Mouse (Mus musculus): ENCODE data around the gene Slc7a15. TPM values are rescaled to one million over a fixed set of nuclear protein-coding genes. Genes with fewer than 3 reads are reported as not detected.

Gene Slc7a15
- polyA plus RNA-seq, 1 experiment from 2014 or later = 0.06 TPM

DNA sequence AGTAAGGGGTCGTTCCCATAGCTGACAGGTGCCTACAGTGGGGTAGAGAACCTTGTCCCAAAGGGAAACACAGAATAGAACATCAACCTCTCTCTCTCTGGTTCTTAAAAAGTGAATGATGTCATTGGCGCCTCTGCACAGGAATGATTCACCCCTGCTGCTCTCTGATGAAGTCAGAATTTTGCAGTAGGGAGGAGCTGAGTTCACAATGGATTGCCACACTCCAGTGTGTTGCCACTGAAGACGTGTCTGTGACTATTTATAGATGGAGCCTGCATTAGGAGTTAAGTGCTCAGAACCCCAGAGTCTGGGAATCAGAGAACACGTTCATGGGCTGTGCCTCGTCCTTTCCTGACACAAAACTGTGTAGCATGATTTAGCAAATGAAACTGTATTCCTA lies 89.2 kb downstream of the Slc7a15 start:
- H3K27me3 ChIP-seq = no peaks in the 10 kb centered on the region
- ATAC-seq (peak; percentile 61), DNase-seq (ENCODE audit: low read depth, low spot score) (no peak)
- TF ChIP-seq CTCF (IDR thresholded peaks at IDR 0.05) = no peak
- POLR2A ChIA-PET = interaction anchor here (1.1 kb wide), 1 partner anchor 10 kb away, joined by 4 read pairs; the partner anchor contains the start of gene Rhob
- CTCF ChIA-PET = interaction anchor here (1.0 kb wide), 1 partner anchor 11 kb away, joined by 4 read pairs; no protein-coding TSS in a partner anchor
- in situ Hi-C loops (cut with MboI; ENCODE audit: low pct_unique_long_range_greater_than_20kb) = no loop called here

DNA sequence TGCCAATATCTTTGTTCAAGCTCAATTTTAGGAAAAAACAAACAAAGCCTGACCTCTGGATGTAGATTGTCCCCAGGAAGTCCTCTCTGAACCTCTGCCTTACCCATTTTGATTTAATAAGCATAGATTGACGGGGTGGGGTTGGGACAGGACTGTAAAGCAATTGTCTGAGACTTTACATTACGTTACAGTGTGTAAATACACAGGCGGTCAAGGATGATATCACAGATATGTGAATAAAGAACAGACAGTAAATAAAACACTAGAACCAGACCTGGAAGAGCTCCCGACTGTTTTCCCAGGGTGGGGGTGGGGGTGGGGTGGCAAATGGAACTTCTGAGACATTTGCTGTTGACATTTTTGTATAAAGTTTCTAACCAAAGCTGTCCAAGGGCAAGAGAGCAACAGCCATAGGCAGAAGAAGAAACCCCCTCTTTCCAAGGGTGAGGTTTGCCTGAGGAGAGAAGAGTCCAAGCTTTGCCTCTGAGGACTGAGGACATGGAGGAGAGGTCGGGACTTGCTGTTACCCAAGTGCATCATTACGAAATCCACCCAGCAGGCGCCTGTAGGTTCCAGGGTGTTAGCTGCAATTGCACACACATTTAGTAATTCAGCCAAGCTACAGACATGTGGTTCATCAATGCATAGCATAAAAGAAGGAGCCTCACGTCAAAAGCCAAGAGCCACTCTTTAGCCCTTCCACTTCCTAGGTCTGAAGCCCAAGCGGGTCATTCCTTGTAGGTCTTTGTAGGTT lies 91.7 kb downstream of the Slc7a15 start:
- in situ Hi-C loops (cut with MboI; ENCODE audit: low pct_unique_long_range_greater_than_20kb) = no loop called here
- TF ChIP-seq CTCF (IDR thresholded peaks at IDR 0.05) = no peak
- ATAC-seq (no peak), DNase-seq (ENCODE audit: low read depth, low spot score) (no peak)
- no peaks in the 10 kb centered on the region for H3K27me3 ChIP-seq
- CTCF ChIA-PET = interaction anchor here (1.3 to 1.4 kb wide), 2 partner anchors 40 to 181 kb away, joined by 3 to 5 read pairs; no protein-coding TSS in a partner anchor
- POLR2A ChIA-PET = interaction anchor here (0.7 kb wide), 1 partner anchor 443 kb away, joined by 5 read pairs; no protein-coding TSS in a partner anchor

DNA sequence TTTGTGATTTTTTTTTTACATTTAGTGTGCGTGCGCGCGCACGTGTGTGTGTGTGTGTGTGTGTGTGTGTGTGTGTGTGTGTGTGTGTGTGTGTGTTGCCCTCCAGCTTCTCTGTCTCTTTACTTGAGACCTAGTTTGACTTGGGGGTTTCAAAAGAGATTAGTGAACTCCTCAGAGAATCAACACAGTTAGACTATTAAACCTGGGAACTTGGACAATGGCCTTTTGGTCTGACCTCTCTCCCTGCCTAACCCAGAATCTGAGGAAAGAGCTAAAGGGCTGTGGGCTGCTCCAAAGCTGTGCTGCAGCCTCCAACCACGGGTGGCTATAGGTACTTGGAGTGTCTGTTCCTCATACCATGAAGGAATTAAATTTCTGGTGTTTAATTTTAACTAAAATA lies 94.7 kb downstream of the Slc7a15 start:
- CTCF ChIA-PET = no interaction called here
- ATAC-seq (no peak), DNase-seq (ENCODE audit: low read depth, low spot score) (no peak)
- no peak for TF ChIP-seq CTCF (IDR thresholded peaks at IDR 0.05)
- in situ Hi-C loops (cut with MboI; ENCODE audit: low pct_unique_long_range_greater_than_20kb) = loop anchor here (5.0 kb wide), 1 partner anchor 182 kb away; no protein-coding TSS in a partner anchor
- POLR2A ChIA-PET = no interaction called here
- H3K27me3 ChIP-seq = no peaks in the 10 kb centered on the region

DNA sequence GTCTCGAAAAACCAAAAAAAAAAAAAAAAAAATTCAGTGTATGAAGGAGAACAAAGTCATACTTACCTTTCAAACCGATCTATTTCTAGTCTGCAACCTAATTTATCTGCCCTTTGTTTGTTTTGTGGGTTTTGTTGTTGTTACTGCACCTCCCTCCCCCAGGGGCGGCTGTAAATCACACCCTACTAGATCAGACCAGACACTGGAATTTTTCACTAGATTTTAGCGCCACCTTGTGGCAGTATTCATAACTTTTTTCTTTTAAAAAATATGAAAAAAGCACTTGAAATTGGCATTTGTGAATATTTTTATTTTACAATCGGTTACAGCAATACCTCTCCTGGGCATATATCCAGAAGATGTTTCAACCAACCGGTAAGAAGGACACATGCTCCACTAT lies 96.3 kb downstream of the Slc7a15 start:
- no peak for TF ChIP-seq CTCF (IDR thresholded peaks at IDR 0.05)
- ChIA-PET CTCF (interaction anchor here (2.0 to 4.5 kb wide), 3 partner anchors 44 to 182 kb away, joined by 18 to 30 read pairs (median 27); no protein-coding TSS in a partner anchor), POLR2A (interaction anchor here (1.1 kb wide), 1 partner anchor 28 kb away, joined by 3 read pairs; no protein-coding TSS in a partner anchor)
- in situ Hi-C loops (cut with MboI; ENCODE audit: low pct_unique_long_range_greater_than_20kb) = loop anchor here (5.0 kb wide), 1 partner anchor 180 kb away; no protein-coding TSS in a partner anchor
- no peak for DNase-seq (ENCODE audit: low read depth, low spot score)
- no peak for ATAC-seq
- H3K27me3 ChIP-seq = no peaks in the 10 kb centered on the region

DNA sequence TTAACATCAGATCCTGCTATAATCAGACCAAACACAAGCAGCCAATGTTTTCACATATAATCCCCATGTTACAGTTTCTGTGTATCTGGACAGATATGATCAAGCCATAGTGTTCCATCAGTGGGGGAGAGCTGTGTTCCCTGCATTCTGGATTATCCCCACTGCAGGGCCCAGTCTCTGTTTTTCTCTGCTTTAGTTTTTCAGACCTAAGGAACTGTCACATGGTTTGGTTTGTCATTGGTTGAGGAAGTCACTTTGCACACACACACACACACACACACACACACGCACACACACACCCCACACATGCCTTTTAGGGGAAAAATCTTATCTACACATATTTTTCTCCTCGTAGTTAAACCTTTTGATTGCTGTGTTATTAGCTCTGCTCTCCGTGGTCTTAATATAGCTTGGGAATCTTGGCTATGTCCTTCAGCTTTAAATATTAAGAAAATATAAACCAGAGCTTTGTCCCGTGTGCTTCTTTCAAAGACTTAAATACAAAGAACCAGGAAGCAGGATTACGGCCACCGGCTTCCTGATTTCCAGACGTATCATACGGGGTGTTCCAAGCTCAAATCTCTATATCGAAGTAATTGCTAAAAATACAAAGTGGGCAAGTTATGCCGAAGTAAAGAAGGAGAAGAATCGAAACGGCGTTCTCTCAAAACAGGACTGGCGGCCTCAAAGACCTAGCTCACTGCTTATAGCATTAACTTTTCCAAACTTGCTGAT lies 97.1 kb downstream of the Slc7a15 start:
- ChIA-PET CTCF (interaction anchor here (1.1 to 4.5 kb wide), 5 partner anchors 45 to 181 kb away, joined by 3 to 30 read pairs (median 18); no protein-coding TSS in a partner anchor), POLR2A (interaction anchor here (1.1 to 2.0 kb wide), 2 partner anchors 27 to 188 kb away, joined by 3 to 6 read pairs; partner anchors contain the start of gene Hs1bp3)
- ATAC-seq = no peak
- no peaks in the 10 kb centered on the region for H3K27me3 ChIP-seq
- in situ Hi-C loops (cut with MboI; ENCODE audit: low pct_unique_long_range_greater_than_20kb) = loop anchor here (5.0 kb wide), 1 partner anchor 179 kb away; no protein-coding TSS in a partner anchor
- no peak for TF ChIP-seq CTCF (IDR thresholded peaks at IDR 0.05)
- no peak for DNase-seq (ENCODE audit: low read depth, low spot score)

DNA sequence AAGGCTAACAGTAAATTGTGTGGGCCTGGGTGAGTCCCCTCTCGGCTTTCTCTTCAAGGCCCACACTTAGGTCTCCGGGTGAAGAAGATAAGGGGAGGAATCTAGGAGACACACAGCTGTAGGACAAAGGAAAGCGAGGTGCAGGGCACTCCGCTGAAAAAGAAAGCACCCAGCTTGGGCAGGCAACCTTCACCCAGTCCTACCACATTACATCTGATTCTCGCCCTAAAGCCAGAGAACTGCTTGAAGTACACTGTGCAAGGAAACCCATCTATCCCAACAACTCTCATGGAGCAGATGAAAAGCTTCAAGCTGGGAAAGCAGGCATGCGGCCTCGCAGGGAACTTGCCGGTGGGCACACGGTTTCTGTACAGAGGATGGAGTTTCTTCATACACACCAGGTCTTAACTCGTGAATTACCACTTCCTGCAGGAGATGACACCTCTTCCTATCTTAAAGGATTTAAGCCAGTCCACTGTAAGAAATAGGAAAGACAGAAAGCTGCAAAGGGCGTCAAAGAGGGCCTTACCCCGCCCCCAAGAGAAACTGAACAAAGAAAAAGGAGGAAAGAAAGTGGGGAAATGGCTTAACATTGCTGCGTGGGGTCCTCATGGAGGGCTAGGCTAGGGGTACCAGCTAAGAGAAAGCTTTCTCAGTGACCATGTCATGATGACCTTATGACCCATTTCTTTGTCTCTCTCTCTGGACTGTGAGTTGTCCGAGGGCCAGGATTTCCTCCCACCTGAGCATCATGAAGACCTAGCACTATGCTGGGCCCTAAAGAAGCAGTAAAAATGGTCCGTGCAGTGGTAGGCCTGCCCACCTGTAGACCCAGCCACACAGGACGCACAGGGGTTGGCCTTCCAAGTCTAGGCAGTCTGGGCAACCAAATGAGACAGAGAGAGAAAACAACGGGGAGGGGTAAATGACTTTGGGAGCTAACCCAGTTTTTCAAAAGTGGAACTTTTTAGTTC lies 98.0 kb downstream of the Slc7a15 start:
- in situ Hi-C loops (cut with MboI; ENCODE audit: low pct_unique_long_range_greater_than_20kb) = loop anchor here (5.0 kb wide), 1 partner anchor 179 kb away; no protein-coding TSS in a partner anchor
- CTCF ChIA-PET = interaction anchor here (0.6 to 4.5 kb wide), 10 partner anchors 45 to 190 kb away, joined by 3 to 30 read pairs (median 6); no protein-coding TSS in a partner anchor
- H3K27me3 ChIP-seq = no peaks in the 10 kb centered on the region
- DNase-seq (ENCODE audit: low read depth, low spot score) (no peak), ATAC-seq (no peak)
- TF ChIP-seq CTCF (IDR thresholded peaks at IDR 0.05) = no peak
- POLR2A ChIA-PET = interaction anchor here (1.0 to 4.9 kb wide), 3 partner anchors 30 to 187 kb away, joined by 3 to 23 read pairs (median 6); partner anchors contain the start of gene Hs1bp3

DNA sequence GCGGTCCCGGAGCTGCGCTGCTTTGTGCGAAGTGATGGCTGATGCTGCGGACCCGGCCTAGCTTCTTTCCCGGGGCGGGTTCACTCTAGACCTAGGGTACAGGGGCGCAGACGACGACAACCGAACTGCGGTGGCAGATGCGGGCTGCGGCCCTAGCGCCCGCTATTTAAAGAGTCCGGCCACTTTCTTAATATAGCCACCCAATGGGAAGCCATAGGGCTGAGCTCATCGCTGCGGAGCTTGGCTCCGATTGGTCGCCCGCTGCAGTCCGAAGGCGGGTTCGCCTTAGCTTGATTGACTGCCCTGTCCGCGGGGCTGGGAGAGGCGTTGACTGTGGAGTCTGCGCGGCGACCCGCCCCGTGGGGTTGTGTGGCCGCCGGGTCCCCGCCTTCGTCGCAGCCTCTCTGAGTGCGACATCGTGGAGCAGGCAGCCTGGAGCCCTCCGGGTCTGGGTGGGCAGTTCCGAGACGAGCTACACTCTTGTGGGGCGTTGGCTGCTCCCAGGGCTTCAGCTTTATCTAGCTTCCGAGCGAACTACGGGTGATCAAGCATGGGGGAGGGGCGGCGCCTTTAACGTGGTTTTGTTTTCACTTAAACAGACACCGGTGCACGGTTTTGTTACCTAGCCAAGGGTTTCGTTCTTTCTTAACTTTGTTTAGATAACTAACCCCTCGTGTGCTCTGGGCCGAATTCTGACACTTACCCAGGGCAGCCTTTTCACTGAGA lies 98.8 kb downstream of the Slc7a15 start, which contains the start of gene Rhob:
Gene Rhob (minus strand): TSS at position 139 of the 726 bp plus-strand sequence.
- POLR2A ChIA-PET = interaction anchor here (0.9 to 4.9 kb wide), 16 partner anchors 10 to 187 kb away, joined by 3 to 23 read pairs (median 4); partner anchors contain the start of gene Hs1bp3

DNA sequence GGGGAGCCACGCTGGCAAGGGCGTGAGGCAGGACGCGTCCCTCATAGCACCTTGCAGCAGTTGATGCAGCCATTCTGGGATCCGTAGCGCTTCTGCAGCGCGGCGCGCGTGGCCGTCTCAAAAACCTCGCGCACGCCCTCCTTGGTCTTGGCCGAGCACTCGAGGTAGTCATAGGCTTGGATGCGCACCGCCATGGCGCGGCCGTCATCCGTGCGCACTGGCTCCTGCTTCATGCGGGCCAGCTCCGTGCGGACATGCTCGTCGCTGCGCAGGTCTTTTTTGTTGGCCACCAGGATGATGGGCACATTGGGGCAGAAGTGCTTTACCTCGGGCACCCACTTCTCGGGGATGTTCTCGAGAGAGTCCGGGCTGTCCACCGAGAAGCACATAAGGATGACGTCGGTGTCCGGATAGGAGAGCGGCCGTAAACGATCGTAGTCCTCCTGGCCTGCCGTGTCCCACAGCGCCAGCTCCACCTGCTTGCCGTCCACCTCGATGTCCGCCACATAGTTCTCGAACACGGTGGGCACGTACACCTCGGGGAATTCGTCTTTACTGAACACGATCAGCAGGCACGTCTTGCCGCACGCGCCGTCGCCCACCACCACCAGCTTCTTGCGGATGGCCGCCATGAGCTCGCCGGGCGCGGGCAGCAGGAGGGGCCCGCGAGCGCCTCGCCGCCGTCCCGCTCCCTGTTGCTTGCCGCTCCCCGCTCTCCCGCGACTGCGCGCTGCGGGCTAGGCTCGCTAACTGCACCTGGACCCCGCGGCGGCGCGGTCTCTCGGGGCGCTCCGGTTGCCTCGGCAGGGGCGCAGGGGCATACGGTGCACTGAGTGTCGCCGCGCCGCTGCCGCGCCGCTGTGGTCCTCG lies 99.6 kb downstream of the Slc7a15 start:
- CTCF ChIA-PET = interaction anchor here (0.7 to 4.5 kb wide), 9 partner anchors 28 to 178 kb away, joined by 3 to 30 read pairs (median 6); no protein-coding TSS in a partner anchor
- in situ Hi-C loops (cut with MboI; ENCODE audit: low pct_unique_long_range_greater_than_20kb) = no loop called here
- ATAC-seq (peak; percentile 27), DNase-seq (ENCODE audit: low read depth, low spot score) (no peak)
- POLR2A ChIA-PET = interaction anchor here (0.6 to 4.9 kb wide), 19 partner anchors 11 to 185 kb away, joined by 3 to 23 read pairs (median 4); partner anchors contain the start of gene Hs1bp3
- no peaks in the 10 kb centered on the region for H3K27me3 ChIP-seq
- TF ChIP-seq CTCF (IDR thresholded peaks at IDR 0.05) = no peak

More for the DNA sequence above, 98.8 kb downstream of the Slc7a15 start, which contains the start of gene Rhob:
- DNase-seq (ENCODE audit: low read depth, low spot score) = peak; percentile 85
- H3K27me3 ChIP-seq = no peaks in the 10 kb centered on the region
- CTCF ChIA-PET = interaction anchor here (0.6 to 4.5 kb wide), 11 partner anchors 29 to 191 kb away, joined by 3 to 30 read pairs (median 4); no protein-coding TSS in a partner anchor
- TF ChIP-seq CTCF (IDR thresholded peaks at IDR 0.05) = no peak
- peak; percentile 94 for ATAC-seq
- in situ Hi-C loops (cut with MboI; ENCODE audit: low pct_unique_long_range_greater_than_20kb) = loop anchor here (5.0 kb wide), 1 partner anchor 178 kb away; no protein-coding TSS in a partner anchor

Measured in Patski (cell line).